Mouse (Mus musculus): ENCODE results near the gene Rinl. TPM values are rescaled to one million over a fixed set of nuclear protein-coding genes. Genes with fewer than 3 reads are reported as not detected.

The Rinl gene
- polyA plus RNA-seq, 1 experiment from 2014 or later: 2.5 TPM

GRCm38 (mm10) chr7:28814306-28815034, 25.7 kb downstream of the Rinl start:
- peaks cover 42% of the 10 kb centered on the region for H3K4me1 ChIP-seq (ENCODE audit: control insufficient read depth, insufficient read depth, low read length)
- H3K36me3 ChIP-seq (ENCODE audit: control insufficient read depth, insufficient read depth, low read length): peaks cover 61% of the 10 kb centered on the region
- H3K4me3 ChIP-seq (ENCODE audit: low read depth, low read length): no peak overlapping the region
- ATAC-seq (replicated peaks; ENCODE audit: insufficient number of reproducible peaks, low FRiP score, low TSS enrichment): no peak
- no peak overlapping the region for H3K9ac ChIP-seq (ENCODE audit: low read depth, low read length)
- 66% methylated on average over 5 of the region's 5 CpGs for WGBS (ENCODE audit: insufficient replicate concordance)
- no peak overlapping the region for H3K27ac ChIP-seq (ENCODE audit: low read depth, low read length)
- H3K4me2 ChIP-seq: no peak overlapping the region
- H3K9me3 ChIP-seq (replicated peaks; ENCODE audit: control insufficient read depth, low read length): no peaks in the 10 kb centered on the region
- no peaks in the 10 kb centered on the region for H3K27me3 ChIP-seq (ENCODE audit: control insufficient read depth, insufficient read depth, low read length)

GRCm38 (mm10) chr7:28815230-28815629, 26.5 kb downstream of the Rinl start:
- Histone ChIP-seq H3K27me3 (ENCODE audit: control insufficient read depth, insufficient read depth, low read length) (no peaks in the 10 kb centered on the region), H3K4me3 (ENCODE audit: low read depth, low read length) (no peak overlapping the region), H3K9ac (ENCODE audit: low read depth, low read length) (no peak overlapping the region), H3K4me1 (ENCODE audit: control insufficient read depth, insufficient read depth, low read length) (peaks cover 49% of the 10 kb centered on the region), H3K4me2 (no peak overlapping the region), H3K36me3 (ENCODE audit: control insufficient read depth, insufficient read depth, low read length) (peaks cover 69% of the 10 kb centered on the region), H3K27ac (ENCODE audit: low read depth, low read length) (no peak overlapping the region), H3K9me3 (replicated peaks; ENCODE audit: control insufficient read depth, low read length) (no peaks in the 10 kb centered on the region)
- ATAC-seq (replicated peaks; ENCODE audit: insufficient number of reproducible peaks, low FRiP score, low TSS enrichment): no peak
- 92% methylated on average over 9 of the region's 9 CpGs for WGBS (ENCODE audit: insufficient replicate concordance)

GRCm38 (mm10) chr7:28816201-28816600, 27.4 kb downstream of the Rinl start:
- 89% methylated on average over 9 of the region's 9 CpGs for WGBS (ENCODE audit: insufficient replicate concordance)
- Histone ChIP-seq H3K27me3 (ENCODE audit: control insufficient read depth, insufficient read depth, low read length) (no peaks in the 10 kb centered on the region), H3K9me3 (replicated peaks; ENCODE audit: control insufficient read depth, low read length) (no peaks in the 10 kb centered on the region), H3K4me1 (ENCODE audit: control insufficient read depth, insufficient read depth, low read length) (peaks cover 55% of the 10 kb centered on the region), H3K9ac (ENCODE audit: low read depth, low read length) (no peak overlapping the region; the same call in 1 of the 2 replicates), H3K27ac (ENCODE audit: low read depth, low read length) (no peak overlapping the region), H3K4me3 (ENCODE audit: low read depth, low read length) (no peak overlapping the region), H3K36me3 (ENCODE audit: control insufficient read depth, insufficient read depth, low read length) (peaks cover 78% of the 10 kb centered on the region), H3K4me2 (no peak overlapping the region)
- no peak for ATAC-seq (replicated peaks; ENCODE audit: insufficient number of reproducible peaks, low FRiP score, low TSS enrichment)

- H3K4me2 ChIP-seq: no peak overlapping the region
- no peak for ATAC-seq (replicated peaks; ENCODE audit: insufficient number of reproducible peaks, low FRiP score, low TSS enrichment)
- no peak overlapping the region for H3K9ac ChIP-seq (ENCODE audit: low read depth, low read length)
- no peak overlapping the region for H3K4me3 ChIP-seq (ENCODE audit: low read depth, low read length)
- H3K4me1 ChIP-seq (ENCODE audit: control insufficient read depth, insufficient read depth, low read length): peaks cover 55% of the 10 kb centered on the region
- H3K27ac ChIP-seq (ENCODE audit: low read depth, low read length): no peak overlapping the region
- WGBS (ENCODE audit: insufficient replicate concordance): 93% methylated on average over 10 of the region's 10 CpGs
- peaks cover 85% of the 10 kb centered on the region for H3K36me3 ChIP-seq (ENCODE audit: control insufficient read depth, insufficient read depth, low read length)
- no peaks in the 10 kb centered on the region for H3K9me3 ChIP-seq (replicated peaks; ENCODE audit: control insufficient read depth, low read length)
- H3K27me3 ChIP-seq (ENCODE audit: control insufficient read depth, insufficient read depth, low read length): no peaks in the 10 kb centered on the region
Measured at GRCm38 (mm10) chr7:28816920-28817319, 28.2 kb downstream of the Rinl start.

GRCm38 (mm10) chr7:28817524-28817923, 28.8 kb downstream of the Rinl start:
- peaks cover 88% of the 10 kb centered on the region for H3K36me3 ChIP-seq (ENCODE audit: control insufficient read depth, insufficient read depth, low read length)
- no peak overlapping the region for H3K27ac ChIP-seq (ENCODE audit: low read depth, low read length)
- H3K4me3 ChIP-seq (ENCODE audit: low read depth, low read length): no peak overlapping the region
- H3K4me2 ChIP-seq: no peak overlapping the region
- no peak for ATAC-seq (replicated peaks; ENCODE audit: insufficient number of reproducible peaks, low FRiP score, low TSS enrichment)
- H3K9ac ChIP-seq (ENCODE audit: low read depth, low read length): no peak overlapping the region
- 59% methylated on average over 6 of the region's 6 CpGs for WGBS (ENCODE audit: insufficient replicate concordance)
- peaks cover 51% of the 10 kb centered on the region for H3K4me1 ChIP-seq (ENCODE audit: control insufficient read depth, insufficient read depth, low read length)
- H3K9me3 ChIP-seq (replicated peaks; ENCODE audit: control insufficient read depth, low read length): no peaks in the 10 kb centered on the region
- H3K27me3 ChIP-seq (ENCODE audit: control insufficient read depth, insufficient read depth, low read length): no peaks in the 10 kb centered on the region

GRCm38 (mm10) chr7:28817957-28818356, 29.2 kb downstream of the Rinl start:
- ATAC-seq (replicated peaks; ENCODE audit: insufficient number of reproducible peaks, low FRiP score, low TSS enrichment): no peak
- H3K4me2 ChIP-seq: no peak overlapping the region
- no peak overlapping the region for H3K27ac ChIP-seq (ENCODE audit: low read depth, low read length)
- H3K9me3 ChIP-seq (replicated peaks; ENCODE audit: control insufficient read depth, low read length): no peaks in the 10 kb centered on the region
- peaks cover 47% of the 10 kb centered on the region for H3K4me1 ChIP-seq (ENCODE audit: control insufficient read depth, insufficient read depth, low read length)
- H3K9ac ChIP-seq (ENCODE audit: low read depth, low read length): no peak overlapping the region
- peak overlapping the region; percentile 3; the same call in 1 of the 2 replicates for H3K4me3 ChIP-seq (ENCODE audit: low read depth, low read length)
- WGBS (ENCODE audit: insufficient replicate concordance): 89% methylated on average over 4 of the region's 4 CpGs
- no peaks in the 10 kb centered on the region for H3K27me3 ChIP-seq (ENCODE audit: control insufficient read depth, insufficient read depth, low read length)
- H3K36me3 ChIP-seq (ENCODE audit: control insufficient read depth, insufficient read depth, low read length): peaks cover 91% of the 10 kb centered on the region

- no peaks in the 10 kb centered on the region for H3K27me3 ChIP-seq (ENCODE audit: control insufficient read depth, insufficient read depth, low read length)
- ATAC-seq (replicated peaks; ENCODE audit: insufficient number of reproducible peaks, low FRiP score, low TSS enrichment): no peak
- H3K36me3 ChIP-seq (ENCODE audit: control insufficient read depth, insufficient read depth, low read length): peaks cover 87% of the 10 kb centered on the region
- H3K9ac ChIP-seq (ENCODE audit: low read depth, low read length): no peak overlapping the region
- no peaks in the 10 kb centered on the region for H3K9me3 ChIP-seq (replicated peaks; ENCODE audit: control insufficient read depth, low read length)
- 87% methylated on average over 18 of the region's 18 CpGs for WGBS (ENCODE audit: insufficient replicate concordance)
- H3K4me3 ChIP-seq (ENCODE audit: low read depth, low read length): no peak overlapping the region
- H3K4me1 ChIP-seq (ENCODE audit: control insufficient read depth, insufficient read depth, low read length): peaks cover 42% of the 10 kb centered on the region
- H3K27ac ChIP-seq (ENCODE audit: low read depth, low read length): no peak overlapping the region
- no peak overlapping the region for H3K4me2 ChIP-seq
Measured at GRCm38 (mm10) chr7:28818436-28818835, 29.7 kb downstream of the Rinl start.

GRCm38 (mm10) chr7:28818861-28819452, 30.2 kb downstream of the Rinl start:
- Histone ChIP-seq H3K4me3 (ENCODE audit: low read depth, low read length) (no peak overlapping the region), H3K27me3 (ENCODE audit: control insufficient read depth, insufficient read depth, low read length) (no peaks in the 10 kb centered on the region), H3K4me1 (ENCODE audit: control insufficient read depth, insufficient read depth, low read length) (peaks cover 37% of the 10 kb centered on the region), H3K36me3 (ENCODE audit: control insufficient read depth, insufficient read depth, low read length) (peaks cover 82% of the 10 kb centered on the region), H3K9me3 (replicated peaks; ENCODE audit: control insufficient read depth, low read length) (no peaks in the 10 kb centered on the region), H3K4me2 (no peak overlapping the region), H3K9ac (ENCODE audit: low read depth, low read length) (no peak overlapping the region), H3K27ac (ENCODE audit: low read depth, low read length) (no peak overlapping the region)
- 81% methylated on average over 4 of the region's 4 CpGs for WGBS (ENCODE audit: insufficient replicate concordance)
- ATAC-seq (replicated peaks; ENCODE audit: insufficient number of reproducible peaks, low FRiP score, low TSS enrichment): no peak

GRCm38 (mm10) chr7:28819571-28819970, 30.8 kb downstream of the Rinl start:
- Histone ChIP-seq H3K9ac (ENCODE audit: low read depth, low read length) (no peak overlapping the region), H3K27me3 (ENCODE audit: control insufficient read depth, insufficient read depth, low read length) (no peaks in the 10 kb centered on the region), H3K36me3 (ENCODE audit: control insufficient read depth, insufficient read depth, low read length) (peaks cover 76% of the 10 kb centered on the region), H3K4me2 (no peak overlapping the region), H3K9me3 (replicated peaks; ENCODE audit: control insufficient read depth, low read length) (no peaks in the 10 kb centered on the region), H3K27ac (ENCODE audit: low read depth, low read length) (no peak overlapping the region), H3K4me3 (ENCODE audit: low read depth, low read length) (no peak overlapping the region), H3K4me1 (ENCODE audit: control insufficient read depth, insufficient read depth, low read length) (peaks cover 35% of the 10 kb centered on the region)
- WGBS (ENCODE audit: insufficient replicate concordance): 88% methylated on average over 4 of the region's 4 CpGs
- ATAC-seq (replicated peaks; ENCODE audit: insufficient number of reproducible peaks, low FRiP score, low TSS enrichment): no peak

Data from heart, embryonic 11.5 days (tissue).